Mouse (Mus musculus): Measurements from ENCODE around the gene Hras.

GRCm38 (mm10) chr7:141175068-141175467 is 18.7 kb downstream of the Hras start:
- TF ChIP-seq CTCF (IDR thresholded peaks at IDR 0.05; ENCODE audit: insufficient read depth, low read depth, low read length), result no peak
- no peak for TF ChIP-seq POLR2A (IDR thresholded peaks at IDR 0.05; ENCODE audit: insufficient read depth, low read depth, low read length)
